Mouse (Mus musculus) adrenal gland, postnatal 36 days (tissue): ENCODE measurements around the gene Gpr83. TPM values are rescaled to one million over a fixed set of nuclear protein-coding genes. Genes with fewer than 3 reads are reported as not detected.

Experiments used
- DNase-seq, 2 experiments: peaks; one replicate each; pipeline ENCODE4 v3.0.0; 2021; ENCODE audit warnings: mixed read lengths in 1 of 2
- long read RNA-seq, 2 experiments: library from polyadenylated mRNA; stranded (forward); transcript quantifications; one replicate each; pipeline ENCODE4 v2.0.0; 2021; ENCODE audit warnings: borderline sequencing depth in 2 of 2
- total RNA-seq, 2 experiments: library from RNA; stranded (reverse); gene quantifications; 2 replicates each; pipeline ENCODE4 v1.2.3; 2021

Gene Gpr83
- not detected for total RNA-seq
- long read RNA-seq, experiment 1: 0 reads
- long read RNA-seq, experiment 2: 0 reads

DNA sequence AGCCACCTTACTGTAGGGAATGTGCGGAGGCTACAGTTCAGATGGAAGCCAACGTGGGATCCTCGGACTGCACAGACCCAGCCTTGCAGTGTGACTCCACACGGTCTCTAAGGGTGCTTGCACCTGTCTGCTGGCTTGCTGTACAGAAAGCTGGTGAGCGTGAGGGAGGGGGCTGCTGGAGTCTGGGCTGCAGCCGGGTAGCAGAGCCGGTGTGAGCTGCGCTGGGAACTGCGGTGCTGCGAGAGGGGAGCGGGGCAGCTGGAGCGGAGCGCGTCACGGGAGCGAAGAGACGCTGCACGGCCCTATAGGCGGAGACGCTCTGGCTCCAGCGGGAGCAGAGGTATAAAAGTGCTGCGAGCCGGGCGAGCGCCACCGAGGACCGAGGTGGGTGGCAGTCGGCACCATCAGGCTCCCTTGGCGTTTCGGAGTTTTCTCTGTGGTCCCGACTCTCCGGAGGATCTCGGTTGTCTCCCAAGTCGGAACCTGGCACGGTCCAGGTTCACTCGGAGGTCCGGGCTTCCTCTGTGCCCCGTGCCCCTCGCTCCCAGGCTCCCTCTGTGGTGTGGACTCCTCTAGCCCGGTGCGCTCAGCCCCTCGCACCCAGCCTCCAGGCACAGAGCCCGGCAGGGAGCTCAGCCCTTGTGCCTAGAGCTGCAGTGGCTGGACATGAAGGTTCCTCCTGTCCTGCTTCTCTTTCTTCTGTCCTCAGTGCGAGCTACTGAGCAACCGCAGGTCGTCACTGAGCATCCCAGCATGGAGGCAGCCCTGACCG lies at the start of gene Gpr83:
TSS of gene Gpr83 (plus strand) at position 343 of the 772 bp plus-strand sequence.
- peak; percentile 29 to 30 for DNase-seq

DNA sequence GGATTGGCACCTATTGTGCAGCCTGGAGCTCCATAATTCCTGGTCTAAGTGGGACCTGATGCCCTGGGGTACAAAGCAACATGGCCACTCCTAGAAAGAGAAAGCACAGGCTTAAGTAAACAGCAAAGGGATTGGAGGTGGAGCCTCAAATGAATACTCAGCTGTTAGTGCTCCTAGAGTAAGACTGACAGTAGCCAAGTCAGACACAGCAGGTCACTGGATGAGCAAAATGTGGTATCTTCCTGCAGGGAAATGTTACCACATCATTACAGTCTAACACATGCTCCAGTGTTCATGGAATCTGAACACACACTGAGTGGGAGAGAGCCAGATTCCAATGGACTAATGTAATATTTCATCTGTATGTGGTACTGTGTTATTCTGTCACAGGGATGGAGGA lies 38.6 kb upstream of the Gpr83 start:
- DNase-seq: no peak

DNA sequence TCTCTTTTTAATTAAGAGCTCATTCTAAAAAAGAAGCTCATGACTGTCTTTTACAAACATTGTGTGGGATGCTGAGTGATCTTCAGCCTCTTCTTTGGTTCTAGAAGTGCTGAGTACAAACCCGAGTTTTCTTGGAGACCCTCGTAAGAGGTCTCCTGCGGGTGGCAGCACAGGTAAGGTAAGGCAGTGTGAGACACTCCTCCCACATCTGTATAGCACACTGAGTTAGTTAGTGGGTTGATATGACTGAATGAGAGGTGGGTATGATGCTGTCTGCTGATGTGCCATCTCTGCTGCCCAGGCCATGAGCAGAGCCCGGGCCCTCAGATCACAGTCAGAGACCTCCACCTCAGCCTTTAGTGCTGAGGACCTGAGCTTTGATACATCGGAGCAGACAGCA lies 35.2 kb upstream of the Gpr83 start:
- DNase-seq: no peak

GRCm38 (mm10) chr9:14827875-14828274 lies 32.1 kb upstream of the Gpr83 start:
- DNase-seq: no peak

- DNase-seq: no peak
These were observed 28.0 kb upstream of the Gpr83 start for GRCm38 (mm10) chr9:14832046-14832445.

- peak in 1 of 2 experiments; percentile 6 for DNase-seq
These were observed 24.5 kb upstream of the Gpr83 start for GRCm38 (mm10) chr9:14835335-14836075.

GRCm38 (mm10) chr9:14839527-14839926 lies 20.5 kb upstream of the Gpr83 start:
- DNase-seq: peak; percentile 12 to 13

- no peak for DNase-seq
These were observed 20.0 kb upstream of the Gpr83 start for GRCm38 (mm10) chr9:14839970-14840369.

DNA sequence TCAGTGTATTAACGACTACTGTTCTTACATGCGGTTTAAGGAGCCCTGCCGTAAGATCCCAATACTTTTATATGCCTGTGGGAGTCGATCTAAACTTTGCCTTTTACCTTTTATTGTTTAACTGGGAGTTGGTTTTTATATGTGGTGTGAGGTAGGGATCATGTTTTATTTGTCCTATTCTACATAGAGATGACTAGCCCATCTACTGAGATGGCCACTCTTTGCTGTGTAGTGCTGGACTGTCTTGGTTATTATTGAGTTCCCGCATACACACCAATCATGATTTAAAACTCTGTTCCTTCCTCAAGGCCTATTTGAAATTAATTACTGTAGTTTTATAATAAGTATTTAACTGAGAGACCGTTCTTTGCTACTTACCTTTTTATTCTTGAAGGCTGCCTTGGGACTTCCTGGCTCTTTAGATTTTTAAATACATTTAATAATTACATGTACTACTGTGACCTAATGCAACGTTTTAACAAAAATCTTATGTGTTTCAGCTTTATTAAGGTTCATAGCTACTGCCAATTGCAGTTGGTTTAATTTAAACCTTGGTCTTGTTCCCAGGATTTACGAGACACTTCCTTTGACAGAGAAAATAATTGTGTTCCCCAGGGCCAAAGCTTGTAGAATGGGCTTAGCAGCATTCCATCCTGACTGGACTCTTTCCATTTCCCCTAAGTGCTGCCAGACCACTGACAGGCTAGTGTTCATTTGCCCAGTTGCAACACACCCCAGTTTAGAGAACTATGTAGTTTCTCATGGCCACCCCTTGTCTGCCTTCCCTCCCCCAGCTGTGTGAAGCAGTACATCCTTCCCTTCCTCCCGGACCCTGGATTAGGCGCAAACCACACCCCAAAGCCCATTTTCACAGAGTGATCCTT lies 17.9 kb upstream of the Gpr83 start:
- DNase-seq: peak in 1 of 2 experiments; percentile 13

- DNase-seq: no peak
These were observed 16.6 kb upstream of the Gpr83 start for GRCm38 (mm10) chr9:14843311-14843857.

DNA sequence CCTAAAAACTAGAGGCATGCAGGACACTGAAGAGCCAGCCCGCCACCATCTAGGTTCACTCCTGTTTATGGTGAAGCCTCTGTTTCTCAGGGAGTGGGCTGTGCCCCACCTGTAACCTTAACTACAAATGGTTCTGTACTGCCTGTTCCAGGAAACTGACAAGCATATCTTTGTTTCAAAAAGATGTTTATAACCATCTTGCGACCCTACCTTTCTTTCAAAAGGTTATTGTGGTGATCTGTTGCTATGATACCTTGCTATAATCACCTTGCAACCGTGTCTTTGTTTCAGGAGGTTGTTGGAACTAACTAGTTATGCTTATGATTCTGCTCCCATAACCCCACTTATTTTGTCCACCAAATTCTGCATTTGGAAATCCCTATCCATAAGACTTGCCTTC lies 16.1 kb upstream of the Gpr83 start:
- no peak for DNase-seq

DNA sequence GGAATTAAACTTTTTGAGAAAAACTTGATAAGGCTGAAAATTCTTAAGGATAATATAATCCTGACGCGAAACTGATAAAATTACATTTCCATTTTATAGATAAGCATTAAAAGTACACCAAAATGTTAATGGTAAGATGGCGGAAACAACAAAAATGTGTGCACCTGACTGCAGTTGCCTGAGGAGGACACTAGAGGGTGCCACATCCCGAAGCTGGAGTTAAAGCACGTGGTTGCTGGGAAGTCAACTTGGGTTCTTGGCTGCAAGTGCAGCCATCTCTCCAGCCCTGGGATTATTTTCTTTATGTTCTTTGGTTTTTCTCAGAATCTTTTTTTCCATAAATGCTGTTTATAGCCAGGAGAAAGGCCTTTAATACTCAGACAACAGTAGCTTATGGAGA lies 13.6 kb upstream of the Gpr83 start:
- DNase-seq: peak in 1 of 2 experiments; percentile 15

GRCm38 (mm10) chr9:14848267-14848935 lies 11.6 kb upstream of the Gpr83 start:
- DNase-seq: no peak

DNA sequence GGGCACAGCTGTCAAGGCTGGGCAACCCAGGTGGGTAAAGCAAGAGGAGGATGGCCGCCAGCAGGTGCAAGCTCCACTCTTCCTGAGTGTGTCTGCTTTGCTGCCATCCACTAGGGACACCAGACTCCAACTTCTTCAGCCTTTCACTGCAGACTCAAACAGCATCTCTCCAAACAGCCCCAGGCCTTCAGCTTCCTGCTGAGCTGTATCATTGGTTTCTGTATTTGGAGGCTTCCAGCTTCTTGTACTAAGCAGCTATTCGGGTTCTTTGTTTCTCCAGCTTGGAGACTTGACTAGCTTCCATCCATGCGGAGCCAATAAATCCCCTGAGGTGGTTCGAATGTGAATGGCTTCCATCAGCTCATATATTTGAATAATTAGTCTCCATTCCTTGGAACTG lies 5.4 kb upstream of the Gpr83 start:
- no peak for DNase-seq

DNA sequence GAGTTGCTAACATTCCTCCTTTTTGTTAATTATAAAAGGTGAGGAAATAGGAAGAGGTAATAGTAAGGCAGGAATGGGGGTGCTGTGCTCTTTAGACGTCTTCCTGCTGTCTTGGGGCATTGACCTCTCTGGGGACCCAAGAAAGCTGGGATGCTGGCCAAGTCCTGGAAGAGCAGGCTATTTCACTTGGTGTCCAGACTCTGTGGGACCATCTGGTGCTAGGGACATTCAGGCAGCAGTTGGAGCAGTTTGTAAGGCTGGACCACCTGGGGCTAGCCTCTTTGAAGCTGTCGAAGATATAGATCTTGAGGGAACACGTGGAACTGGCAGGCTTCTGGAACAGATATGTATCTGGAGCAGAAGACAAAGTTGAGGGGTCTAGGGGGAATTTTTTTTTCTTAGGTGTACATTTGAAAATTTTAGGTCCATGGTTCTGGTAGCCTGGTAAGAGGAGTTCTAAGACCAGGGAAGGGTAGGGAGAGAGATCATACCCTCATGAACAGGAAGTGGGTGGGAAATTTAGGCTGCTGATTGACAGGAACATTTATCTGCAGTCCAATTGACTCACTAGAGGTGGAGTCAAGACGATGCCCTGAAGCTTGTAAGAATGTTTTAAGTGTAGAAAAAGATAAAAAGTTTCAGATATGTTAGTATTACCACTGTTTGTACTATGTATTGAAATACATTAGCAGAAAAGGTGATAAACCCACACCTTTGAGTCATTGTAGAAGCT lies 2.9 kb upstream of the Gpr83 start:
- DNase-seq: no peak

GRCm38 (mm10) chr9:14858170-14858706 lies 1.8 kb upstream of the Gpr83 start:
- DNase-seq: no peak

GRCm38 (mm10) chr9:14858782-14859181 lies 1.2 kb upstream of the Gpr83 start:
- no peak for DNase-seq

- no peak for DNase-seq
These were observed 3.1 kb downstream of the Gpr83 start for GRCm38 (mm10) chr9:14863126-14863525.

- no peak for DNase-seq
These were observed 4.7 kb downstream of the Gpr83 start for GRCm38 (mm10) chr9:14864726-14865125.

GRCm38 (mm10) chr9:14866957-14867356 lies 6.9 kb downstream of the Gpr83 start:
- DNase-seq: peak; percentile 44 to 60
